Mouse (Mus musculus) megakaryocyte progenitor cell, adult 5-6 weeks (primary cell): ENCODE data around the gene Shroom4. TPM values are rescaled to one million over a fixed set of nuclear protein-coding genes. Genes with fewer than 3 reads are reported as not detected.
A peak's percentile ranks its signal among the peaks of the same experiment; 100 is the strongest.
"Not testable (repeated sequence)": the region's sequence is repeated elsewhere in the genome, so short reads cannot be mapped to it uniquely, and the experiment has no call there.

ENCODE experiments used
- ATAC-seq: replicated peaks from 2 replicates; pipeline ENCODE4 v1.8.0; 2016; ENCODE audit warnings: mild to moderate bottlenecking, moderate TSS enrichment, inconsistent platforms; ENCODE audit not compliant: poor library complexity
- total RNA-seq, 2 experiments: library from RNA; stranded (forward) in 1 of 2; stranded (reverse) in 1 of 2; fragments of 157-497, 149-512 nt in 1 of 2; fragments of 200-1000 nt in 1 of 2; gene quantifications; 2 replicates each; pipeline versions ENCODE4 v1.2.3 to v1.2.4; 2015 to 2017

The Shroom4 gene
- total RNA-seq (2015) (0.07 and 0.15 TPM in 2 replicates), total RNA-seq (2017) (0.12 and 0.24 TPM in 2 replicates)

GRCm38 (mm10) chrX:6399626-6400397 is at the start of gene Shroom4:
Gene Shroom4 (plus strand): TSS chrX:6399854.
- peak; percentile 89 for ATAC-seq

DNA sequence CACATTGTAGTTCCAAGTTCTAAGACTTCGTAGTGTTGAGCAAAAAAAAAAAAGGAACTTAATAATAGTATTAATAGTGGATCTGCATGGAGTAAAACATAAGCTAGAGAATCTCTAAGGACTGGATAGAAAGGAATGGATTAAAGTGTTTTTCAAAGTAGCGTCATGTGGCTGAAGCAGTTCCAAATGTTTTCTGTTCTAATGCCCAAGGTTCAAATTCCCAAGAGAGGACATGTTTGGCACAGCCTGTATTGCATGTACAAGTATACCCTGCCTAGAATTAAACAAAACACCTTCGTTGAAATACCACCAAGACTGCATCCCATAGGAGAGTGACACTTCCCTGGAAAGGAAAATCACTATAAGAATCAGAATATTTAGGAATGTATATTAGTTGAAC is 42.8 kb upstream of the Shroom4 start:
- ATAC-seq = no peak

- ATAC-seq = no peak
Measured at GRCm38 (mm10) chrX:6357503-6358114, 42.0 kb upstream of the Shroom4 start.

GRCm38 (mm10) chrX:6368822-6369221 is 30.8 kb upstream of the Shroom4 start:
- ATAC-seq = peak; percentile 31; the same call in 1 of the 2 replicates

GRCm38 (mm10) chrX:6370706-6371105 is 28.9 kb upstream of the Shroom4 start:
- no peak for ATAC-seq

DNA sequence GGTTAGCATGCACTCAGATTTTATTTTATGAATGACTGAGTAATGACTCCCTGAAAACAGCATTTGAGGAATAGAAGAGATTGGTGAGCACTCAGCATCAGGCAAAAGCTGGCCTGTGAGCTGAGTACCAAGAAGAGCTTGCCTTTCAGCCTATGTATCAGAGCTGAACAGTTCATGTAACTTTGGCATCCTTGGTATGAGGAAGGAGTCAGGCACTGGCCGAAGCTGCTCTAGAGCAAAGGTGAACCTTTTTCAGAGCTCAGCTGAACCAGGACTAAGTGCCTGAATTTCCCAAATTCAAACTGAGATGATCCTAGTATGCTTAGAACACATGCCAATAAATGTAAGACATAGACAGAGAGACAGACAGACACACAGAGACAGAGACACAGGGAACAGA is 5.8 kb upstream of the Shroom4 start:
- no peak for ATAC-seq

DNA sequence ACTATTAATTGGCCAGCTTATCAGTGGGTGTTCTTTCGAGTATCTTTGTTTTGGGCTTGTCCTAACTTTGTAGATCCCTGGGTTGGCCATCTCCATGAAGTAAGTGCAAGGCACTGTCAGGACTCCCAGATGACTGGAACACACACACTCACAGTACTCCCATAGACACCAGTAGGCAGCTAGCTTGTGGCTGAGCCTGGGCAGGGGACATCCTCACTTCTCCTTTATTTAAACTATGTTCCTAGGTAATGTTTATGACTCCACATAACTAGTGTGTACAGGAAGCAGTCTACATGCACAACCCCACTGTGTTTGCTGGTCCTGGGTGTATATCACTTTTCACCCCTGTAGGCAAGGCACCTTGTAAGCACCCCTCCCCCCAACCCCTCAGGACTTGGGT is 461 bp upstream of the Shroom4 start:
- ATAC-seq = peak; percentile 56

GRCm38 (mm10) chrX:6400398-6401020 is 855 bp downstream of the Shroom4 start:
- no peak for ATAC-seq

DNA sequence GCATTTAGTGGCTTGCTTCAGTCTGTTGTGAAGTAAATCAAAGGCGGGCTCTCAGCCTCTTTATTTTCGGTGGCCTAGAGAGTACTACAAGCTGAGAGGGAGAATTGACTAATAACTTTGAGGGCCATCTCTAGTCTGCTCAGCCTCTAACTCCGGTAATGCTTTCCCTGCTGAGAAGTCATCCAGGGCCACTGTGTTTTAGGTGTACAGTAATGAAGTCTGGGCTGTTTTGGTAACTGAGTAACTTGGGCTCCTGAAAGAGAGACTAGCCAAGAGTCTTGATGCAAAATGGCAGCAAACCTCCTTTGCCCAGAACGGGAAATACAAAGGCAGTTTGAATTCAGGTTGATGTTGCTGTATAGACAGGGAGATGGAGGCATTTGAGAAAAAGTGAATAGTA is 3.3 kb downstream of the Shroom4 start:
- no peak for ATAC-seq

DNA sequence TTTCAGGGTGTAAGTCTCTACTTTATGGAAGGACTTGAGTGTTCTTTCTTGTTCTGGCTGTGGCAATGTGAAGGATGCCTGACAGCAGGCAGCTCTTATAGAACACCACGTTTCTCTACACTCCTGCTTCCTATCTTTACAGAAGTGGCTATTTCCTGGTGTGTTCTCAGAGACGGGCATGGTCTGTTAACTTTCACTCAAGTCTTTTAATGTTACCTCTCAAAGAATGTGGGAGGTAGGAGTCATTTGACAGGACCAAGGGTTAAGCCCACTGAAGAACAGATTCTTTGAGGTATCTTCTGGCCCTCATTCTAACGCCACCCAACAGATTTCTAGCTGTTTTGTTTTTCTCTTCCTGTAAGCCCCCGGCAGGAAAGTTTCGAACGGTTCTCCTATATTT is 9.5 kb downstream of the Shroom4 start:
- no peak for ATAC-seq

- no peak for ATAC-seq
Measured at GRCm38 (mm10) chrX:6415412-6415811, 15.8 kb downstream of the Shroom4 start.

DNA sequence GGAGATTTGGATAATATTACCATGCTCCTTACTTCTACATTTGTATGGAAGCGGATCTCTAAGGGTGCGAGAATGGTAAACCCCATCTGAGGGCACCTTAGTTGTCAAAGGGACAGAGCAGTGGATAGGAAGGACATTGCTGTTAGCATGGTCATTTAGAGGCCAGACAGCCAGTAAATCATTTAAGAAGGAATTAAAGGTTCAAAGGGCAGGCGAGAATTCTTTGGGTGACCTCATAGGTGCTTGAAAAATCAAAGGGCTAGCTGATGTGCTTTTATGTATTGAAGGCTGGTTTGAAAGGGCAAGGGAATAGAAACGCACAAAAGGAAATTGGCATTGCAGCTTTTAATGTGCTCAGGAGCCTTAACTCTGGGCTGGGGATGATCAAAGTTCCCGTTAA is 16.3 kb downstream of the Shroom4 start:
- ATAC-seq = no peak

GRCm38 (mm10) chrX:6418140-6418539 is 18.5 kb downstream of the Shroom4 start:
- peak; percentile 65 for ATAC-seq

DNA sequence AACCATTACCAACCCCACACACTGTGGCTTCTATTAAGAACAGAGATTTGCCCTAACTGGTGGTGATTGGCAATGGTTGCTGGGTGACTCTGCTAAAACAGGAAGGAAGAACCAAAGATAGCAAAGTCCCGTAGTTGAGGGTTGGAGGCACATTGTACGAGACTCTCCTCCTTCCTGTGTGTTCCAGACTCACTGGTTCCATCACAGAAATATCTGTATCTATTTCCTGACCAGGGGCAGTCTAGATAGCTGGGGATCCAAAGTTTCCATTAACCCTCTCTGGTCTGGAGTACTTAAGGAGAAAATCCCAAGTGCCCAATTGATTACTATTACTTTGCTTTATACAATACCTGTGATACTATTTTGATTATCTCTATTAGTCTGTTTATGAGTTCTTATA is 35.6 kb downstream of the Shroom4 start:
- no peak for ATAC-seq

DNA sequence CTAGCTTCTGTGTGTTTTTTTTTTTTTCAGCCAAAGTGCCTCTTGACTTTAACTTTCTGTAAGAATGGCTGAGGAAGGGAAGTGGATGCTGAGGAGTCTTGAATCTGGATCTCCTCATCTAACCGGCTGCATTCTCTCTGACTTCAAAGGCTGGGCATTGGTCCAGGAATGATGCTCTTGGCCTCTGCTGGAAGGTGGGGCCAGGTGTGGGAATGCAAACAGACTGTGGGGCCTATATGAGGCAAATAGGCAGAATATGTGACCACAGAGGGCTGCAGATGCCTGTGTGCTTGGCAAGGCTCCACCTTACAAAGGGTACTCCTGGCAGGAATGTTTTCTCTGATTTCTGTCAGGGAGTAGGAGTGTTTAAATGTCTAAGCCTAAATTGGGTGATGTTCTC is 46.8 kb downstream of the Shroom4 start:
- ATAC-seq = no peak

- no peak for ATAC-seq
Measured at GRCm38 (mm10) chrX:6448001-6448400, 48.3 kb downstream of the Shroom4 start.

GRCm38 (mm10) chrX:6453220-6453619 is 53.6 kb downstream of the Shroom4 start:
- ATAC-seq = no peak

- not testable (repeated sequence) for ATAC-seq
Measured at GRCm38 (mm10) chrX:6469251-6469650, 69.6 kb downstream of the Shroom4 start.

DNA sequence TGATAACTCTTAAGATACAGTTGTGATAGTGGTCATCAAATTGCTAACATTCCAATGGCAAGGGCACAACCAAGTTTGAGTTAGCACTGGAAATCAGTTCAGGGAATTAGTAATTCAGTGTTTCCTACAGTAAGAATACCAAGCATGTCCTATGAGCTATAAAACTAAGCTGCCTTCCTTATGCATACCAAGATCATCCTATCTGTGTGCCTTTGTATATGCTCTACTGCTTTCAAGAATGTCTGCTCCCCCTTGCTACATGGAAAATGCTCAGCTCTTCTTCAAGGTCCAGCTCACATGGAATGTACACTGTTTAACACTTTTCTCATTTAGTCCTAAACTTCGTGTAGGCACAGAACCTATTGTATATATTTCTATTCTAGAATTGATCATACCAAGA is 72.9 kb downstream of the Shroom4 start:
- not testable (repeated sequence) for ATAC-seq

DNA sequence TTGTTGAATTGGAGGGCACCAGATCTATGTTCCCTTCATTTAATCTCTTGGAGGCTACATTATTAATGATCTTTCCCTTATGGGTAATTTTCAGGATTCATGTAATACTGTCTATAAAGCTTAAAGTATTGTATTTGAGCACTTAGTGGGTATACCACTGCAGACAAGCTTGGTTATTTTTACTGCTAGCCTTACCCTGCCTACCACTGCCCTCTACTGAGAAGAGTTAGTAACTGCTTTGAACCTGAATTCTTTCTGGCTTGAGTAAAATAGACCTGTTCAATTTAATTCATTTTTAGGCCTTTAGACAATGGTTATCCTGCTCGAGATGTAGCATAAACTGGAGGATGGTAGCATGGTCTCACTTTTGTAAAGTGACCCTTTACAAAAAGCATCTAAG is 75.5 kb downstream of the Shroom4 start:
- 0 out of 2 replicates have a peak, but pooled peaks have one; percentile 44 for ATAC-seq

GRCm38 (mm10) chrX:6482268-6482667 is 82.6 kb downstream of the Shroom4 start:
- ATAC-seq = no peak

DNA sequence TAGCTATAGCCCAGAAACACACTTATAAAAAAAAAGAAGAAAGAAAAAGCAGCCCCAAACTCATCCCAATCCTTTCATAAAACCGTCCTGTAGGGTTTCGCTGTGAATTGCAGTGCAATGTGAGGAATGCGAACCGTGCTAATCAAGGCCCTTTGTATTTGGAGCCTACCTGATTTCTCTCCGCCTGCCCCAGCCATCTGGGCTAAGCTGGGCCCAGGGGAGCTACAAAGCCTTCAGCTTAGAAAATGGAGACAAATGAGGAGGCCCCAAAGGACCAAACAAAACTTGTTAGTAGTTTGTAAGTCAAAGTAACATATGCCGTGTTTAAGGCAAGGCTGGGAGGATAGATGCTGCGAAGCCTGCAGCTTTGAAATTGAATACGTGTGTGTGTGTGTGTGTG is 84.2 kb downstream of the Shroom4 start:
- no peak for ATAC-seq
